In genomic region chr13:98317246-98317677, GRCm38 (mm10) we compare ENCODE assay signal across 8 mouse cellular contexts. TPM values are rescaled to one million over a fixed set of nuclear protein-coding genes. Genes with fewer than 3 reads are reported as not detected.
DNase-seq lines count a peak whose midpoint lies in the region; ATAC-seq and TF ChIP-seq lines count a peak whose summit lies in the region.

No protein-coding gene starts in this region.

- H3K4me3 ChIP-seq in heart, embryonic 13.5 days, result peak overlapping the region; percentile 96
- peak overlapping the region; percentile 87 to 94 for H3K4me3 ChIP-seq in ES-E14 (ENCODE audit: insufficient read depth in 1 of 2, low read depth in 1 of 2, low read length in 2 of 2, poor library complexity in 1 of 2, severe bottlenecking in 1 of 2)
- H3K4me3 ChIP-seq in forebrain, embryonic 14.5 days (ENCODE audit: low read depth, low read length), result peak overlapping the region; percentile 98
- H3K4me3 ChIP-seq in liver, postnatal 0 days (ENCODE audit: low read depth, low read length), result peak overlapping the region; percentile 99

- H3K9ac ChIP-seq in heart, embryonic 13.5 days, result peak overlapping the region; percentile 100
- peak overlapping the region; percentile 82 for H3K9ac ChIP-seq in ES-E14 (ENCODE audit: insufficient read depth, low read depth, low read length, poor library complexity, severe bottlenecking)
- peak overlapping the region; percentile 96 for H3K9ac ChIP-seq in forebrain, embryonic 14.5 days (ENCODE audit: low read length)
- peak overlapping the region; percentile 98 for H3K9ac ChIP-seq in liver, postnatal 0 days (replicated peaks)

- peak overlapping the region; percentile 89 for H3K4me2 ChIP-seq in heart, embryonic 13.5 days
- peak overlapping the region; percentile 82 for H3K4me2 ChIP-seq in forebrain, embryonic 14.5 days (ENCODE audit: low read length)
- peak overlapping the region; percentile 83 for H3K4me2 ChIP-seq in liver, postnatal 0 days (ENCODE audit: low read depth, low read length)

- H3K4me1 ChIP-seq in heart, embryonic 13.5 days, result peaks cover 20% of the 10 kb centered on the region
- peaks cover 0 to 11% of the 10 kb centered on the region in 2 experiments; a peak in 1 of 4 replicates for H3K4me1 ChIP-seq in ES-E14 (ENCODE audit: control insufficient read depth in 2 of 2, insufficient read depth in 2 of 2, low read length in 2 of 2, poor library complexity in 1 of 2)
- H3K4me1 ChIP-seq in forebrain, embryonic 14.5 days (ENCODE audit: control insufficient read depth, insufficient read depth, low read length), result peaks cover 14% of the 10 kb centered on the region
- H3K4me1 ChIP-seq in liver, postnatal 0 days (ENCODE audit: insufficient read depth), result peaks cover 19% of the 10 kb centered on the region

- H3K9me3 ChIP-seq in heart, embryonic 13.5 days, result no peaks in the 10 kb centered on the region
- H3K9me3 ChIP-seq in ES-E14 (ENCODE audit: control insufficient read depth, insufficient read depth, low read depth, low read length), result no peaks in the 10 kb centered on the region
- no peaks in the 10 kb centered on the region for H3K9me3 ChIP-seq in forebrain, embryonic 14.5 days (replicated peaks; ENCODE audit: control insufficient read depth, low read length)
- no peaks in the 10 kb centered on the region for H3K9me3 ChIP-seq in liver, postnatal 0 days (ENCODE audit: low read length)

- no peak for TF ChIP-seq CTCF in liver, postnatal 0 days (IDR thresholded peaks at IDR 0.05; ENCODE audit: low read depth)

- in situ Hi-C loops in ES-E14 (cut with MboI; ENCODE audit: low sequenced_read_pairs in 2 of 2, unreplicated experiment in 2 of 2), result no loop called here

- no peak for ATAC-seq in heart, embryonic 13.5 days (ENCODE audit: extremely low read depth, insufficient number of reproducible peaks, low FRiP score, low TSS enrichment)
- 0 out of 2 replicates have a peak, but pooled peaks have one; percentile 3 for ATAC-seq in forebrain, embryonic 14.5 days
- peak; percentile 29; the same call in 1 of the 2 replicates for ATAC-seq in liver, postnatal 0 days

- H3K36me3 ChIP-seq in heart, embryonic 13.5 days, result peaks cover 26% of the 10 kb centered on the region
- H3K36me3 ChIP-seq in ES-E14 (ENCODE audit: control insufficient read depth, insufficient read depth, low read length, poor library complexity, severe bottlenecking), result peaks cover 12% of the 10 kb centered on the region
- peaks cover 19% of the 10 kb centered on the region for H3K36me3 ChIP-seq in forebrain, embryonic 14.5 days (ENCODE audit: control insufficient read depth, insufficient read depth, low read length)
- peaks cover 18% of the 10 kb centered on the region for H3K36me3 ChIP-seq in liver, postnatal 0 days (replicated peaks; ENCODE audit: insufficient read depth, low read length)

- no peak for DNase-seq in heart, postnatal 36 days
- DNase-seq in ES-E14 (ENCODE audit: low read depth, low spot score), result no peak
- no peak for DNase-seq in forebrain, embryonic 14.5 days (ENCODE audit: low spot score)
- DNase-seq in liver, postnatal 0 days, result peak; percentile 18
- no peak for DNase-seq in right cerebral cortex, postnatal 14 days
- DNase-seq in left cerebral cortex, adult 11 months (ENCODE audit: low spot score), result no peak
- no peak for DNase-seq in gastrocnemius, postnatal 36 days

- intact Hi-C loops in heart, postnatal 36 days (cut with DNase I), result loop anchor here (5.0 kb wide), 2 partner anchors 55 to 270 kb away; partner anchors contain the start of genes Ankra2 and Utp15
- intact Hi-C loops in gastrocnemius, postnatal 36 days (cut with DNase I), result loop anchor here (5.0 kb wide), 1 partner anchor 55 kb away; the partner anchor contains the start of genes Ankra2 and Utp15

- peak overlapping the region; percentile 93 for H3K27ac ChIP-seq in heart, embryonic 13.5 days (replicated peaks)
- H3K27ac ChIP-seq in ES-E14 (ENCODE audit: insufficient read depth, low read depth, low read length, poor library complexity, severe bottlenecking), result peak overlapping the region; percentile 58; the same call in 1 of the 2 replicates
- peak overlapping the region; percentile 81 for H3K27ac ChIP-seq in forebrain, embryonic 14.5 days (ENCODE audit: low read depth, low read length)
- H3K27ac ChIP-seq in liver, postnatal 0 days (ENCODE audit: low read depth), result peak overlapping the region; percentile 95

- WGBS in heart, embryonic 13.5 days, result 1% methylated on average over 16 of the region's 16 CpGs
- WGBS in forebrain, embryonic 14.5 days, result 2% methylated on average over 16 of the region's 16 CpGs
- WGBS in liver, postnatal 0 days (ENCODE audit: insufficient replicate concordance), result 1% methylated on average over 16 of the region's 16 CpGs

- no peak for TF ChIP-seq EP300 in liver, postnatal 0 days (IDR thresholded peaks at IDR 0.05; ENCODE audit: low read depth)

- no peaks in the 10 kb centered on the region for H3K27me3 ChIP-seq in heart, embryonic 13.5 days (replicated peaks)
- no peaks in the 10 kb centered on the region for H3K27me3 ChIP-seq in forebrain, embryonic 14.5 days (replicated peaks; ENCODE audit: control insufficient read depth, insufficient read depth, low read length)
- no peaks in the 10 kb centered on the region for H3K27me3 ChIP-seq in liver, postnatal 0 days (ENCODE audit: insufficient read depth, low read length)

TF ChIP-seq in ES-E14, 5 proteins besides CTCF, POLR2A, EP300 and RAD21:
- TF ChIP-seq ZNF384 (IDR thresholded peaks at IDR 0.05; ENCODE audit: low read depth, low read length), result no peak
- no peak for TF ChIP-seq CHD2 (IDR thresholded peaks at IDR 0.05; ENCODE audit: low read depth, low read length)
- no peak for TF ChIP-seq HCFC1 (IDR thresholded peaks at IDR 0.05; ENCODE audit: borderline replicate concordance, insufficient read depth, low read length)
- TF ChIP-seq MAFK (IDR thresholded peaks at IDR 0.05; ENCODE audit: insufficient read depth, low read depth, low read length), result no peak
- TF ChIP-seq ZC3H11A (IDR thresholded peaks at IDR 0.05; ENCODE audit: borderline replicate concordance, low read depth, low read length), result no peak
TF ChIP-seq in ES-E14: peak in this region for 0.

RNA-seq across cellular contexts. Expression of gene Btf3, which starts 0.5 kb away (rescaled TPM):
- 385 and 447 TPM in 2 replicates for polyA plus RNA-seq in heart, embryonic 13.5 days (2015; fragmentation: Nextera tagmentation; extraction: Ambion mirVana)
- total RNA-seq in heart, postnatal 36 days (2021), result 100 to 1,000 TPM; 212 to 214 TPM
- 742 and 844 TPM in 2 replicates for total RNA-seq in ES-E14 (2012; rRNA removed)
- polyA plus RNA-seq in forebrain, embryonic 14.5 days (2014; fragmentation: Nextera tagmentation; extraction: Ambion mirVana), result 669 and 680 TPM in 2 replicates
- 306 and 312 TPM in 2 replicates for polyA plus RNA-seq in liver, postnatal 0 days (2015; fragmentation: Nextera tagmentation; extraction: Ambion mirVana)
- 100 to 1,000 TPM; 186 to 222 TPM for total RNA-seq in gastrocnemius, postnatal 36 days (2021)

RNA-seq across cellular contexts. Expression of gene Foxd1, which starts 36.8 kb away (rescaled TPM):
- polyA plus RNA-seq in heart, embryonic 13.5 days (2015; fragmentation: Nextera tagmentation; extraction: Ambion mirVana), result 0.04 TPM in 2 replicates
- under 1 TPM; 0.05 to 0.08 TPM for total RNA-seq in heart, postnatal 36 days (2021)
- total RNA-seq in ES-E14 (2012; rRNA removed), result 0.16 and 0.22 TPM in 2 replicates
- 0.75 and 0.76 TPM in 2 replicates for polyA plus RNA-seq in forebrain, embryonic 14.5 days (2014; fragmentation: Nextera tagmentation; extraction: Ambion mirVana)
- not detected in 2 replicates for polyA plus RNA-seq in liver, postnatal 0 days (2015; fragmentation: Nextera tagmentation; extraction: Ambion mirVana)
- total RNA-seq in gastrocnemius, postnatal 36 days (2021), result under 1 TPM in 1 of 2 experiments, not detected in 1; 0.17 TPM

RNA-seq across cellular contexts. Expression of gene Gm21976, which starts 37.6 kb away (rescaled TPM):
- polyA plus RNA-seq in heart, embryonic 13.5 days (2015; fragmentation: Nextera tagmentation; extraction: Ambion mirVana), result not detected in 2 replicates
- not detected for total RNA-seq in heart, postnatal 36 days (2021)
- not detected in 2 replicates for total RNA-seq in ES-E14 (2012; rRNA removed)
- not detected in 2 replicates for polyA plus RNA-seq in forebrain, embryonic 14.5 days (2014; fragmentation: Nextera tagmentation; extraction: Ambion mirVana)
- not detected in 2 replicates for polyA plus RNA-seq in liver, postnatal 0 days (2015; fragmentation: Nextera tagmentation; extraction: Ambion mirVana)
- total RNA-seq in gastrocnemius, postnatal 36 days (2021), result not detected

RNA-seq across cellular contexts. Expression of gene Ankra2, which starts 54.4 kb away (rescaled TPM):
- polyA plus RNA-seq in heart, embryonic 13.5 days (2015; fragmentation: Nextera tagmentation; extraction: Ambion mirVana), result 14.1 and 14.8 TPM in 2 replicates
- total RNA-seq in heart, postnatal 36 days (2021), result 10 to 100 TPM; 36.4 to 39.9 TPM
- 7.7 and 10.8 TPM in 2 replicates for total RNA-seq in ES-E14 (2012; rRNA removed)
- 73.4 and 79.1 TPM in 2 replicates for polyA plus RNA-seq in forebrain, embryonic 14.5 days (2014; fragmentation: Nextera tagmentation; extraction: Ambion mirVana)
- 8.5 and 8.6 TPM in 2 replicates for polyA plus RNA-seq in liver, postnatal 0 days (2015; fragmentation: Nextera tagmentation; extraction: Ambion mirVana)
- 10 to 100 TPM; 11.5 to 14.2 TPM for total RNA-seq in gastrocnemius, postnatal 36 days (2021)

RNA-seq across cellular contexts. Expression of gene Utp15, which starts 54.4 kb away (rescaled TPM):
- 13.5 and 15.0 TPM in 2 replicates for polyA plus RNA-seq in heart, embryonic 13.5 days (2015; fragmentation: Nextera tagmentation; extraction: Ambion mirVana)
- 1 to 10 TPM; 5.2 to 6.6 TPM for total RNA-seq in heart, postnatal 36 days (2021)
- 33.4 and 38.9 TPM in 2 replicates for total RNA-seq in ES-E14 (2012; rRNA removed)
- 26.4 and 30.6 TPM in 2 replicates for polyA plus RNA-seq in forebrain, embryonic 14.5 days (2014; fragmentation: Nextera tagmentation; extraction: Ambion mirVana)
- 5.7 and 7.5 TPM in 2 replicates for polyA plus RNA-seq in liver, postnatal 0 days (2015; fragmentation: Nextera tagmentation; extraction: Ambion mirVana)
- total RNA-seq in gastrocnemius, postnatal 36 days (2021), result 1 to 10 TPM; 2.6 to 4.0 TPM
